Mouse (Mus musculus): ENCODE data around the gene Vrtn.

GRCm38 (mm10) chr12:84676011-84676410 is 35.2 kb downstream of the Vrtn start:
- TF ChIP-seq CHD2 (IDR thresholded peaks at IDR 0.05; ENCODE audit: low read length) (no peak), TCF12 (IDR thresholded peaks at IDR 0.05; ENCODE audit: low read depth, low read length) (no peak), MAFK (IDR thresholded peaks at IDR 0.05; ENCODE audit: borderline replicate concordance, low read depth, low read length) (no peak), UBTF (IDR thresholded peaks at IDR 0.05; ENCODE audit: borderline replicate concordance, insufficient read depth, low read depth, low read length) (no peak), CTCF (IDR thresholded peaks at IDR 0.05 in 2 of 3, conservative IDR thresholded peaks at IDR 0.05 in 1 of 3; ENCODE audit: control insufficient read depth in 1 of 3, insufficient read depth in 1 of 3, low read depth in 2 of 3, low read length in 3 of 3, poor library complexity in 1 of 3, severe bottlenecking in 1 of 3) (no peak), POLR2A (IDR thresholded peaks at IDR 0.05; ENCODE audit: control insufficient read depth in 1 of 2, insufficient read depth in 1 of 2, low read depth in 1 of 2, low read length in 2 of 2, poor library complexity in 1 of 2) (no peak), MEF2A (IDR thresholded peaks at IDR 0.05; ENCODE audit: extremely low read depth, insufficient replicate concordance, low read depth, low read length, poor library complexity, severe bottlenecking) (no peak), USF2 (IDR thresholded peaks at IDR 0.05; ENCODE audit: borderline replicate concordance in 1 of 2, insufficient read depth in 1 of 2, low read depth in 1 of 2, low read length in 2 of 2) (no peak), MXI1 (IDR thresholded peaks at IDR 0.05; ENCODE audit: low read depth, low read length) (no peak), EP300 (IDR thresholded peaks at IDR 0.05; ENCODE audit: low read depth in 1 of 2, low read length in 2 of 2) (no peak)

Measured in MEL (cell line).